Mouse (Mus musculus) bone marrow macrophage, adult 2 months (primary cell): ENCODE results near the gene Acot7.

Experiments used
- CTCF ChIP-seq: IDR thresholded peaks from 2 replicates; pipeline ENCODE4 v1.5.1; 2012; ENCODE audit warnings: low read depth, mild to moderate bottlenecking, low read length, moderate library complexity
- POLR2A ChIP-seq: IDR thresholded peaks from 2 replicates; pipeline ENCODE4 v1.6.1; 2012; ENCODE audit warnings: mild to moderate bottlenecking, low read depth, low read length, borderline replicate concordance

DNA sequence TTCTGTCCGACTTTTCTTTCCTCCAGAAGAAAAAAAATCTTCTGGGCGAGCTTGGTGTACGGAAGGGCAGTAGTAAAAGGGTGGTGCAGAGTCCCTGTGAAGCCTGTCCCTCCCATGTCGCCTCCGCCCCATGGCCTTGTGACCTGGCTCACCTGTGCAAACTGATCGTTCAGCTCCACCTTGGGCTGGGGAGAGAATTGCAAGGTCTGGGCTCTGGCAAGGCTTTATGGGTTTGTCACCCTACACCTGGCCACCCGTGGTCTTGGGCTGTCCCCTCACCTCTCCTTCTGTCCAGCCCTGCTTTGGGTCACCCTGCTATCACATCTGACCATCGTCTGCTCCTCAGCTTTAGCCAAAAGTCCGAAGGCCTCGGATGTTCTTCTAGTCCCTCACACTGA is 45.2 kb upstream of the Acot7 start:
- TF ChIP-seq CTCF (no peak), POLR2A (no peak)
